Mouse (Mus musculus) ES-E14 (cell line): ENCODE results near the gene Ptpa. TPM values are rescaled to one million over a fixed set of nuclear protein-coding genes. Genes with fewer than 3 reads are reported as not detected.

Experiments used
- DNase-seq: peaks from one replicate; pipeline ENCODE4 v3.0.0-alpha.2; 2013; ENCODE audit warnings: low read depth, low spot score
- H3K27ac ChIP-seq: 2 replicates; pipeline ENCODE4 v1.5.1; 2012; ENCODE audit warnings: low read depth, mild to moderate bottlenecking, low read length, moderate library complexity, mixed read lengths; ENCODE audit not compliant: poor library complexity, insufficient read depth, severe bottlenecking
- H3K36me3 ChIP-seq: 2 replicates; pipeline ENCODE4 v1.6.1; 2012; ENCODE audit warnings: mild to moderate bottlenecking, low read length, moderate library complexity, mixed read lengths; ENCODE audit not compliant: control insufficient read depth, poor library complexity, insufficient read depth, severe bottlenecking
- H3K4me1 ChIP-seq, 2 experiments: fragments of 150-350 bp in 1 of 2; sonication (generic) in 1 of 2; 2 replicates each; pipeline ENCODE4 v1.6.1; 2012; ENCODE audit warnings: low read length in 2 of 2, mild to moderate bottlenecking in 1 of 2, mixed read lengths in 1 of 2; ENCODE audit not compliant: control insufficient read depth in 2 of 2, insufficient read depth in 2 of 2, poor library complexity in 1 of 2
- H3K4me3 ChIP-seq, 2 experiments: fragments of 150-350 bp in 1 of 2; sonication (generic) in 1 of 2; 2 replicates each; pipeline ENCODE4 v1.5.1; 2012; ENCODE audit warnings: low read length in 2 of 2, low read depth in 1 of 2, mild to moderate bottlenecking in 1 of 2, mixed read lengths in 1 of 2; ENCODE audit not compliant: insufficient read depth in 1 of 2, poor library complexity in 1 of 2, severe bottlenecking in 1 of 2
- H3K9ac ChIP-seq: 2 replicates; pipeline ENCODE4 v1.6.1; 2012; ENCODE audit warnings: low read depth, mild to moderate bottlenecking, low read length, mixed read lengths; ENCODE audit not compliant: poor library complexity, insufficient read depth, severe bottlenecking
- H3K9me3 ChIP-seq: fragments of 150-350 bp; sonication (generic); 2 replicates; pipeline ENCODE4 v1.6.1; 2012; ENCODE audit warnings: low read depth, mild to moderate bottlenecking, low read length; ENCODE audit not compliant: control insufficient read depth, insufficient read depth
- CHD2 ChIP-seq: IDR thresholded peaks from 2 replicates; pipeline ENCODE4 v1.6.1; 2014; ENCODE audit warnings: mild to moderate bottlenecking, low read depth, low read length, inconsistent platforms
- HCFC1 ChIP-seq: IDR thresholded peaks from 2 replicates; pipeline ENCODE4 v1.6.1; 2012; ENCODE audit warnings: low read length, inconsistent platforms, borderline replicate concordance; ENCODE audit not compliant: insufficient read depth
- MAFK ChIP-seq: IDR thresholded peaks from 2 replicates; pipeline ENCODE4 v1.6.1; 2014; ENCODE audit warnings: mild to moderate bottlenecking, low read depth, low read length, inconsistent platforms; ENCODE audit not compliant: insufficient read depth
- ZC3H11A ChIP-seq: IDR thresholded peaks from 2 replicates; pipeline ENCODE4 v1.6.1; 2012; ENCODE audit warnings: low read depth, mild to moderate bottlenecking, inconsistent platforms, low read length, borderline replicate concordance
- ZNF384 ChIP-seq: IDR thresholded peaks from 2 replicates; pipeline ENCODE4 v1.6.1; 2012; ENCODE audit warnings: low read depth, low read length, inconsistent platforms
- in situ Hi-C, 2 experiments: fragments of 600-800 bp; cut with MboI; formaldehyde crosslinking; loops; one replicate each; pipeline ENCODE4 v1.15.1; 2025; ENCODE audit warnings: low sequenced_read_pairs in 2 of 2, inconsistent platforms in 1 of 2; ENCODE audit not compliant: unreplicated experiment in 2 of 2
- total RNA-seq: library from RNA; depleted of rRNA; stranded (reverse); fragments of 300-350 nt; gene quantifications from 2 replicates; pipeline ENCODE4 v1.2.3, GENCODE M21; 2012

The Ptpa gene
- total RNA-seq, 1 experiment, result 97.9 TPM

GRCm38 (mm10) chr2:30448371-30448770, 32.5 kb downstream of the Ptpa start:
- Histone ChIP-seq H3K4me1 (peaks cover 5 to 32% of the 10 kb centered on the region in 2 experiments; a peak in 3 of 4 replicates), H3K9ac (no peak overlapping the region), H3K9me3 (no peaks in the 10 kb centered on the region), H3K36me3 (peaks cover 16% of the 10 kb centered on the region), H3K4me3 (no peak overlapping the region), H3K27ac (no peak overlapping the region)
- in situ Hi-C loops, result no loop called here
- no peak for DNase-seq
- TF ChIP-seq HCFC1 (no peak), ZNF384 (no peak), MAFK (no peak), CHD2 (no peak), ZC3H11A (no peak)

GRCm38 (mm10) chr2:30450530-30450929, 34.7 kb downstream of the Ptpa start:
- Histone ChIP-seq H3K4me1 (peaks cover 2 to 24% of the 10 kb centered on the region in 2 experiments; a peak in 3 of 4 replicates), H3K27ac (no peak overlapping the region), H3K9ac (no peak overlapping the region), H3K9me3 (no peaks in the 10 kb centered on the region), H3K36me3 (peaks cover 9% of the 10 kb centered on the region; the same call in 1 of the 2 replicates), H3K4me3 (no peak overlapping the region)
- DNase-seq, result no peak
- no peak for TF ChIP-seq ZC3H11A
- peak; percentile 95 for TF ChIP-seq ZNF384
- in situ Hi-C loops, result loop anchor here (25.0 kb wide), 1 partner anchor 337 kb away; no protein-coding TSS in a partner anchor

DNA sequence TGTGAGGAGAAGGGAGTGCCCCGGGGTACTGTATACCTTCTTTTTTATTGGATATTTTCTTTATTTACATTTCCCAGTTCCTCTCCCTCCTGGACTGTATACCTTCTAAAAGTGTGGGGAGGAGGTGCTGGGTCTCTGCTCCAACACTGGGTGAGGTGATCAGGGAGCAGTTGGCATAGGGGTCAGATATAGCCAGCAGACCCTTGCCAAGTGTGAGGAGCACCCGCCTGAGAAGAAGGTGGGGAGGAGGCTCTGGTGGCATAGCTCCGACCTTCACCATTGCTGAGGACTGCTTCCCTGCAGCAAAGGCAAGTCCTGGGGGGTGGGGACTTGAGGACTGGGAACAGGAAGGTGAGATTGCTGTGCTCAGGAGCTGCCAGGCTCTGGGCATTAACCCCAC, 35.7 kb downstream of the Ptpa start:
- H3K9me3 ChIP-seq, result no peaks in the 10 kb centered on the region
- no peak for DNase-seq
- TF ChIP-seq ZC3H11A (no peak), CHD2 (no peak), MAFK (no peak), HCFC1 (no peak), ZNF384 (no peak)
- in situ Hi-C loops, result loop anchor here (25.0 kb wide), 1 partner anchor 336 kb away; no protein-coding TSS in a partner anchor
- no peak overlapping the region for H3K9ac ChIP-seq
- no peak overlapping the region for H3K4me3 ChIP-seq
- no peak overlapping the region for H3K27ac ChIP-seq
- H3K36me3 ChIP-seq, result peaks cover 5% of the 10 kb centered on the region; the same call in 1 of the 2 replicates
- H3K4me1 ChIP-seq, result peaks cover 0 to 14% of the 10 kb centered on the region in 2 experiments; a peak in 2 of 4 replicates

- H3K36me3 ChIP-seq, result peaks cover 4% of the 10 kb centered on the region; the same call in 1 of the 2 replicates
- no peak for TF ChIP-seq MAFK
- no peak for TF ChIP-seq ZNF384
- H3K4me3 ChIP-seq, result no peak overlapping the region
- H3K4me1 ChIP-seq, result peaks cover 0 to 8% of the 10 kb centered on the region in 2 experiments; a peak in 2 of 4 replicates
- no peaks in the 10 kb centered on the region for H3K9me3 ChIP-seq
- no peak for DNase-seq
- in situ Hi-C loops, result loop anchor here (25.0 kb wide), 1 partner anchor 334 kb away; no protein-coding TSS in a partner anchor
- H3K9ac ChIP-seq, result no peak overlapping the region
- no peak overlapping the region for H3K27ac ChIP-seq
Observed at GRCm38 (mm10) chr2:30453570-30453969, 37.7 kb downstream of the Ptpa start.

GRCm38 (mm10) chr2:30454587-30454986, 38.7 kb downstream of the Ptpa start:
- Histone ChIP-seq H3K4me1 (peaks cover 0 to 8% of the 10 kb centered on the region in 2 experiments; a peak in 2 of 4 replicates), H3K36me3 (peaks cover under 1% of the 10 kb centered on the region; the same call in 1 of the 2 replicates)

More at GRCm38 (mm10) chr2:30454587-30454986, 38.7 kb downstream of the Ptpa start:
- Histone ChIP-seq H3K9me3 (no peaks in the 10 kb centered on the region), H3K4me3 (no peak overlapping the region), H3K9ac (no peak overlapping the region), H3K27ac (no peak overlapping the region)
- in situ Hi-C loops, result loop anchor here (25.0 kb wide), 1 partner anchor 333 kb away; no protein-coding TSS in a partner anchor
- TF ChIP-seq MAFK (no peak), HCFC1 (no peak), ZC3H11A (no peak), ZNF384 (no peak), CHD2 (no peak)
- DNase-seq, result no peak
